Mouse (Mus musculus) liver, postnatal 0 days (tissue): ENCODE measurements around the gene Mxi1.

ENCODE experiments used
- CTCF ChIP-seq: sonication (generic); IDR thresholded peaks from 2 replicates; pipeline ENCODE4 v1.5.1; 2016; ENCODE audit warnings: antibody characterized with exemption, low read depth
- EP300 ChIP-seq: IDR thresholded peaks from 2 replicates; pipeline ENCODE4 v1.6.1; 2016; ENCODE audit warnings: antibody characterized with exemption, low read depth, mild to moderate bottlenecking

- TF ChIP-seq CTCF (no peak), EP300 (no peak)
Observed at GRCm38 (mm10) chr19:53324866-53325265, 14.5 kb downstream of the Mxi1 start.
